Mouse (Mus musculus) layer of hippocampus, adult 9-10 months (tissue): ENCODE measurements around the gene Cyfip2.
"Not testable (repeated sequence)": the region's sequence is repeated elsewhere in the genome, so short reads cannot be mapped to it uniquely, and the experiment has no call there.

ENCODE experiments used
- DNase-seq: peaks from one replicate; pipeline ENCODE4 v3.0.0; 2022; ENCODE audit warnings: low spot score

The Cyfip2 gene

DNA sequence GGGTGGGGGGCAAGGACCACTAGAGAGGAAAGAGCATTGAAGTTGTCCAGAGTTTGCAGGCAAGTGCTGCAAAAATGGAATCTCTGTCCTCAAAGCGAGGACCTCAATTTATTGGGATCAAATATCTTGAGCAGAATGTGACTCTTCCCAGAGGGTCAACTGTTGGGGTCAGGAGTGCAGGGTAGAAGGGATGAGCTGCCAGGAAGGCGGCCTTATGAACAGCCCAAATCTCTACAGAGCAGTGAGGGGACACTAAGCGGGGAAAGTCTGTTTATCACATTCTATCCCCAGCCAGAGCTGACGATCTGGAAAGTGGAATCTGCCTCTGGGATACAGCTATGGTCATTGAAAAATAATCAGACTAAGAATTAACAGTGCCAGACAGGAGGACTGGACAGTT, 118.5 kb downstream of the Cyfip2 start:
- DNase-seq, result no peak

DNA sequence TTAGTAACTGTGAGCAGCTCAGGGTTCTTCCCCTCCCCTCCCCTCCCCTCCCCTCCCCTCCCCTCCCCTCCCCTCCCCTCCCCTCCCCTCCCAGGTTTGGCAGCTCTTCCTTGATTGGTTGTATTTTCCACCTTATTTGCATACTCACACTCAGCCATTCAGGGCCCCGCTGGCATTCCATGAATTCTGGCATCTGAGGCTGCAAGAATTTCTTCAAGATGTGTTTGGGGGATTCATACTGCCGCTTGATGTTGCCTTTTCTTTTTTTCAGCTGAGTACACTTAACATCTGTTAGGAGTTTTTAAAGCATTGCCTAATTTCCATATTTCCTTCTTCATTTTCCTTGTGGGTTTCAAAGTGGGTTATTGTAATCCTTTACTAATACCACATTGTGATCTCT, 124.4 kb downstream of the Cyfip2 start:
- no peak for DNase-seq

DNA sequence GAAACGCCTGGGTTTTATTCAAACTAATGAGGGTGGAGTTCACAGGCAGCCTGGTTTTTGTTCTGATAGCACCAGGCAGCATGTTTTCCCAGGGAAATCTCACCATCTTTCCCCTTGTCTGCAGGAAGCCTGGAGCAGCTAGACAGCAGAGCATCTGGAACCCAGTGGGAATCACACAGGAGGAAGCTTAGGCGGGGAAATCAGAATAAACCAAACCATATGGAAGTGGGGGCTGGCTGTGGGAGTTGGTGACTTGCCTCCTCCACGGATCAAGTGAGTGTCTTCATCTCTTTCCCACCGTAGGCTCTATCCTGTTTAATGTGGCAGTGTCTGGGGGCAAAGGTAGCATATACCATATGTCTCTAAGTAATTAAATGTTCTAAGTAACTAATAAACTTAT, 127.2 kb downstream of the Cyfip2 start:
- DNase-seq, result no peak

DNA sequence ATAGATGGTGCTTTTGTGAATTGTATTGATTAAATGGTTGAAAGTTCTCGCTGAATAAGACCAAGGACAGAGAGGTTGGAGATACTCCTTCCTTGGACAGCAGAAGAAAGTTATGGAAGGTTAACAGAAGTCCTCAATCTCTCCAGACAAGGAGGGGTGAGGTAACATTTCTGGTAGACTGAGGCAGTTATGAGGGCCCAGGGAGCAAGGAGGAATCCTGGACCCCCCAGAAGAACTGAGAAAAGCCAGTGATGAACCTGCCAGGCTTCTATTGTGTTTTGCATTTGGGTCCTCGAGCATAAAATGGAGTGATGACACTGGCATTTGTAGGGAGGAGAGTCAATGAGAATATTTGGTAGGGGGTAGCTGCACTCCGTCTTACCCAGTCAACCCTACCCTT, 127.7 kb downstream of the Cyfip2 start:
- DNase-seq, result no peak

DNA sequence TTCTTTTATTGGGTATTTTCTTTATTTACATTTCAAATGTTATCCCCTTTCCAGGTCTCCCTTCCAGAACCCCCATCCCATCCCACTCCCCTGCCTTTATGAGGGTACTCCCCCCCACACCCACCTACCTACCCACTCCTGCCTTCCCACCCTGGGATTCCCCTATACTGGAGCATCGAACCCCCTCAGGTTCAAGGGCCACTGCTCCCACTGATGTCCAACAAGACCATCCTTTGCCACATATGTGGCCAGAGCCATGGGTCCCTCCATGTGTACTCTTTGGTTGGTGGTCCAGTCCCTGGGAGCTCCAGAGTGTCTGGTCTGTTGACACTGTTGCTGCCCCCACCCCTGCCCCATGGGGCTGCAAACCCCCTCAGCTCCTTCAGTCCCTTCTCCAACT, 130.6 kb downstream of the Cyfip2 start:
- not testable (repeated sequence) for DNase-seq

DNA sequence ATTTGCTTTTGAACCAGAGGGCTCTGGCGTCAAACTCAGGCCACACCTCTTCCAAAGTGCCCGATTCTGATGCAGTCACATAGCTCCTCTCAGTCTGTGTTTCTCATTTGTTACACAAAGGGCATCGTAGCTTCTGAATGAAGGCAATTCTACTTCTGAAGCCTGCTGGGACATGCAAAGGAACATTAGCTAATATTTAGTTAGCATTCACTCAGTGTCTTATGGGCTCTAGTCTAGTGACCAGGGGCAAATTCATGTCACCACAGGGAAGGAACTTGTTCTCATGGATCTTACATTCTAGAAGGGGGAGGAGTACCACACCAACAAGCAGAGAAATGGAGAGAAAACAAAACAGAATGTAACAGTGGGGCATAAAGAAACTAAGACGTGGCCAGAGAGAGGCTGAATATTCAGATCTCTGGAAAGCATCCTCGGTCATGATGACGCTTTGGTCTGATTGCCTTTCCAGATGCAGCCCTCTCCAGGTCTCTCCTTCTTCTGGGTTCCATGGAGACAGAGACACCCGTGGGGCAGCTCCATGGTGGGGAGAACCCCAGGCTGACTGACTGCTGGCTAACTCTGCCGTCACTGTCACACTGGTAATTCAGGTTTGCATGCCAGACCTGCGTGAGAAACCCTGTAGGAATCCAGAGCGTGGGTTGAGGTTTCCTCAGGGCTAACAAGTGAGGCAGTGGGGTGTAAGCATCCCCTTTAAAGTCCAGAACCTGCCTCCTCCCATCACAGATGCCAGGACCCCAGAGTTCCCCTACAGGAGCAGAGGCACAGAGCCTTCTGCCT, 135.2 kb downstream of the Cyfip2 start:
- no peak for DNase-seq

DNA sequence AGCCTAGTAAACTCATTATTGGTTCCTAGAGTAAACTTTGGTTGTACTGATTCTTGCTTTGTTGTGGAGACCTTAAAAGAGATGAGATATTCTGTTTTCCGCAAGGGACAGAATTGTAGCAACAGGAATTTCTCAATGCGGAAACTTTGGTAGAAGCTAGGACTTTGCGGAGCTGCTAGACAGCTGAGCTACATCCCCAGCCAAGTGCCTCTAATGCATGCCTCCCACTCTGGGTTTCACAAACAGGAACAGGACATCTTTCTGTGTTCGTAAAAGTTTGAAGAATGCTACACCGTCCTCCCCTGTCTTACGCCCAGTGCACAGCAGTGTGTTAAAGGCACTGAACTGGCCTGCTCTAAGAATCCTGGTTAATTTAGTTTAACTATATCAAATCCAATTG, 136.5 kb downstream of the Cyfip2 start:
- DNase-seq, result no peak

DNA sequence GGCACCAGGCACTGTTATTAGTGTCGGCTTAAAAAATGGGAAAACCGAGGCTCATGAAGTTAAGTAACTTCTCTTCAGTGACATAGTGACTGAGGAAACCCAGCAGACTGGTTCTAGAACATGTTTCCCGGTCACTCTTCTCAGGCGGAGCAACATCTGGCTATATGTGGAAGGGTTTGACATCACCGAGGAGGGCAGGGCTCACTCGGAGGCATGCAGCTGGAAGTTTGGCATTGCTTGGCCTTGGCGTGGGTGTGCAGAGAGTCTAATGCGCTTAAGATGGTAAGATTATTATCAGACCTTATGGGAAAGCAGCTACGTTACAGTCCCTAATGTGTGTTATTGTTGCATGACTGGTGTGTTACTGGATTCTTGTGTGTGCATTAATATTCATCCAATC, 140.5 kb downstream of the Cyfip2 start:
- no peak for DNase-seq

DNA sequence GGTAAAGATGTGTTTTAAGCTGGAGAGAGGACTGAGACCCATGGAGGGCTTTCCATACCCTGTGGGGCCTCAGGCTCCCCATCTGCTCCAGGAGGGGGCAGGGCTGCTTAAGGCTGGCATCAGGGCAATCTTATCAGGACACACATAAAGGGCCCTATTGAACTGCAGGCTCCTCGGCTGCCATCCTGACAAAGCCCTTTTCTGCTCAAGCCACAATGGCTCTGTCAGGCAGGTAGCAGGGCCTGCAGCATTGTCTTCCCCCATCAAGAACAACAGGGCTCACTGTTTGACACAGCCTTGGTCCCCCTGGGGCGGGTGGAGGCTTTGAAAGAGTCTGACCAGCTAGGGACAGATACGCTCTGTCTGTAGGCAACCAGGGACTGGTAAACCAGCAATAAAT, 142.8 kb downstream of the Cyfip2 start:
- no peak for DNase-seq

DNA sequence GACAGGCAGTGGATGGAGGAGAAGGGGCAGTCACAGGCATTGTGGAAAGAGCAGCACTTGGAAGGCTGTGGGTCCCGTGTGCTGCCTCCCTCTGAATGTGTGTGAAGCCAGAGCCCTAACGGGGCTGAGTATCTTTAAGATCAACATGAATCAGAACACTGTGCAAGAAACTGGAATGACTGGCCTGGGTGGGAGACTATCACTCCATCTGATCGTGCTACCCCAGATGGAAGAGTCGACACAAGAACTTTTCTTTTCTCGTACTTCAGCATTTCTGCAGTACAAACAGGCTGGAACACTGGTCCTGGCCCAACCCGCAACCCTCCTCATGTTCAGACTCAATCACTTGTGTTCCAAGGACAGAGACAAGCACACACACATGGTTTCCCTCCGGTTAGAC, 144.2 kb downstream of the Cyfip2 start:
- no peak for DNase-seq

DNA sequence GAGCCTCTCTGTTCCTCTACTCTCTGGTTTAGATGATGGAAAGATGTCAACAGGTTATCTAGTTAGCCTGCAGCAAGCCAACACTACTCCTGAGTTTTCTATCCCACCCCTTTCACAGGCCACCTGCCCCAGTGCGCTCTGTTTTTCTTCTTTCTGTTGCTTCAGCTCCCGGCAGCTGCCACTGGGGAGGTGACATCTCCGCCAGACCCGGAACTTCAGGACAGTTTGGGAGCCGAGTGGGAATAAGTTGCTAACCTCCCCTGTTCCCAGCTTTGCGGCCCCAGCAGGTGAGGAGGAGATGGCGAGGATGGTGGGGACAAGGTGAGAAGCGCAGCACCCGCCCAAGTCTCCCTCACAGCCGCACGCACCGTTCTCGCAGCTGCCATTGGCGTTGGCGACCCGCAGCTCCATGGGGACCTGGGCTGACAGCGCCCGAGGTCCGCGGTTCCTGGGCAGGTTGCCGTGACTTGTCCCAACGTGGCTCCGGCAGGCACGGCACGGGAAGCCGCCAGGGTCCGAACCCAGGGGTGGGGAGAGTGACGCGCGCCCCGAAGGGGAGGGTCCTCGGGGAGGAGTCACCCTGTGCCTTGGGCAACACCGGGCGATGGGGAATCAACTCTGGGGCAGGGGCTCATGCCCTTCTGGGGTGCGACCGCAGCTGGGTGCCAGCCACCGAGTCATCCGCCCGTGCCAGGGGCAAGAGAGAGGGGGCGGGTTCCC, 146.6 kb downstream of the Cyfip2 start, which contains the start of gene Nipal4:
Gene Nipal4 (minus strand): TSS at position 643 of the 720 bp plus-strand sequence.
- no peak for DNase-seq

DNA sequence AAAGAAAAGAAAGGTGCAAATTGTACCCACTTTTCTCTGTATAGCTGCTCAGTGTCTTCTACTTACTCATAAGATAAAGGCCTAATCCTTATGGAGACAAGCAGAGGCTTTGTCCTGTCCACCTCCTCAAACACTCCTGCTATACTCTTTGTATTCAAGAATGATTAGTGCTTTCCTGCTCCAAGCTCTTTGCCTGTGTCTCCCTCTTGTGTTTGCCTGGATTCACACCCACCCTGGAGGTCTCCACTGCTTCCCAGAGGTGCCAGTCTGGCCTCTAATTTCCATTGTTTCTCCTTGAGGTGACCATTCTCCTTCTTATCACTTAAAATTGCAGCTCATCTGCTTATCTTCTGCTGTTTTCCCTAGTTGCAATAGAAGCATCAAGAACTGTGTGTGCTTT, 155.2 kb downstream of the Cyfip2 start:
- DNase-seq, result no peak

DNA sequence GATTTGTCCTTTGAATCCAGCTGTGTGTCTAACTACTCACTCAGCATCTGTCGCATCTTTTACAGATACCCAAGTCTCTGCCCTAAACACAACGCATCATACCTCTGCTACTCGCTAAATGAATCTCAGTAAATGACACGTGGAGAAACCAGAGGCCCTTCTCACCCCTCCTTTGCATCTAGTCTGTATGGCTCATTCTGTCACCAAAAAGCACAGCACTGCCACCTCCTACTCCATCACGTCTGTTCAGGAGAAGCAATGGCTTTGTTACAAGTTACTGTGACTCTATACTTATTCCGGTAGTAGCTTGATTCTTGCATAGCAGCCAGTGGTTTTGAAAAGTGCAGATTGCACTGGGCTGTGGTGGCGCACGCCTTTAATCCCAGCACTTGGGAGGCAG, 155.7 kb downstream of the Cyfip2 start:
- no peak for DNase-seq

DNA sequence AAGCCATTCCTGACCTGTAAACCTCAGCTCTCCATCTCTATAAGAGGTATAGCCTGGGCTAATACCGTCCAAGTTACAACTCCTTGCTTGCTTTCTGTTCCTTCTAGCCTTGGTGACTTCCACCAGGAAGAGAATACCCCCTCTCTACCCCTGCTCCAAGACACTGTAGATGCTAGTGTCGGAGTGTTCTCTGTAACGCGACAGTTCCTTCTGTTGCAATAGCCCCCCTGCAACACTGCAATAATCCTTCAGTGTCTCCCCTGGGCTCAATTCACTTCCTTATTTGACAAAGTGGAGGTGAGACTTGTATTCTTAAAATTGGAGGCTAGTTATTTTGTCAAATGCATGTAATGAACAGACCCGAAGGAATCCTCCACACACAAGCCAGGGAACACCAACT, 166.0 kb downstream of the Cyfip2 start:
- DNase-seq, result no peak

DNA sequence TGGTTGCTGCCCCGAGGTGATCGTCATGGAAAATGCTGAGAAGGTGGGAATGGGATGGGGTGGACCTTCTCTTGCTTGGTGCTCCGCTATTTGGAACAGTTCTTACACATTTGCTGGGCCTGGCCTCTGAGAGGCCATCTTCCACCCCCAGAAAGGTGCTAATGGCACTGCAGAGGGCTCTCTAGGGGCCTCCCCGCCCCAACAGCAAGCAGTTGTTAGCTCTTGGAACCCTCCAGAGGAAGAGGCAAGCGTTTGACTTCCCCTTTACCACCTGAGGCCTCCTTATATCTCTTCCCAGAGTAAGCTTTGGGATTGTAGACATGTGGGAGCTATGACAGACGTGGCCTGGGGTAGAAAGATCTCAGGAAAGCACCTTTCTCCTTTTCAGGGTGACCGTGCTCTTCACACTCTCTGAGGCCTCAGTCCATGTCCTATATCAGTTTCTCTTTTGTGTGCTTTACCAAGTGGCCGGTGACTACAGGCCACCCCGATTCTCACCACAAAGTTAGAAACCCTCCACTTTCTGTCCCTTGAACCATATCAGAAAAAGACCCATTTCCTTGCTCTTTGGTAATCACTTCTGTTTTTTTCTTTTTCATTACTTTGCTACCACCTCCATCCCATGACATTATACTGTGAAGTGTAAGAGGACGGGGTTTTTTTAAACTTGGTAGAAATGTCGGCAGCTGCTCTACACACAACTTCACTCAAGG, 167.3 kb downstream of the Cyfip2 start:
- DNase-seq, result no peak
